Mouse (Mus musculus) cerebellum, postnatal 25 days (tissue): Measurements from ENCODE around the gene Klf9.
A peak's percentile ranks its signal among the peaks of the same experiment; 100 is the strongest.

Source experiments
- DNase-seq, 2 experiments: peaks; one replicate each; pipeline ENCODE4 v3.0.0; 2021; ENCODE audit warnings: mixed read lengths in 2 of 2

Klf9 gene

DNA sequence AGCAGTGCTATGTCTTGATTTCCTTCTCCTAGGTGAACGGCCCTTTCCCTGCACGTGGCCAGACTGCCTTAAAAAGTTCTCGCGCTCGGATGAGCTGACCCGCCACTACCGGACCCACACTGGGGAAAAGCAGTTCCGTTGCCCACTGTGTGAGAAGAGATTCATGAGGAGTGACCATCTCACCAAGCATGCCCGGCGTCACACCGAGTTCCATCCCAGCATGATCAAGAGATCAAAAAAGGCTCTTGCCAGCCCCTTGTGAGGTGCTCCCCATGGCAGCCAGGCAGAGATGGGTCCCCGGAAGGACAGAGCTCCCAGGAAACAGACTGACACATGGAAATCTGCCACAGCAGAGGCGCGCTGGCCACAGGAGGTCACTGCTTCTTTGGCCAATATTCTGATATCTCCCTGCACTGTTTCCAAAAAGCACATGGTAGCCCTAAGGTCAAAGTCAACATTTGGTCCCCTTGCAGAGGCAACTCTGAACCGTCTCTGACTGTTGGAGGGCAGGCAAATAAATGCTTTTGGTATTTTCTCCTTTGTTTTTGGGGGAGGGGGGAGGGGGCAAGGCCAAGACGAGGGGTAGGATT, 23.7 kb downstream of the Klf9 start:
- peak; percentile 36 to 46 for DNase-seq

DNA sequence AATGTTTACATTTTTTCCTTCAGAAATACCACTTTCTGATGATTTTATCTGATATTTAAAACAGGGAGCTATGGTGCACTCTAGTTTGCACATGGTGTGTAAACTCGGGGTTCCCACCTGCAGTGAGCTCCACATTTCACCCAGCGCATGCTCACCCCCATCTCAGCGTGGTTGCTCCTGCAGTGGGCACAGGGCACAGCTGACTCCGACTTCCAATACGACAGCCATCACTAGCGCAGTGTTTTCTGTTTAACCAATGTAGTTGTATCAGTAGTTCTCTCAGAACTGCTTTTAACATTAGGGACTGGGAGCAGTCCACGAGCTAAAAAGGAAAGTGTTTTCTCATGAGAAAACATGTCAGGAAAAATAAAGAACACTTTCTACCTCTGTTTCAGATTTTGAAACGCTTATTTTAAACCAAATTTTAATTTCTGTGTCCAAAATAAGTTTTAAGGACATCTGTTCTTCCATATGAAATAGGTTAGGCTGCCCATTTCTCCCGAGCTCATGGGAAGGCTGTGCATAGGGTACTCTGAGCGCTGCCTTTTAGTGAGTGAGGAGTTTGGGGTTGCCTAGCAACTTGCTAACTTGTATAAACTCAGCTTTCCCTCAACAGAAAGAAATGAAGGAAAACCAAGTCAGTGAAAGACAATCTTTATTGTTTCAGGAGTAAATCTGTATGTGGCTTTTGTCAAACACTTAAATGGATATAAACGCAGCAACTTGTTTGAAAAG, 25.7 kb downstream of the Klf9 start:
- DNase-seq = peak in 1 of 2 experiments; percentile 27

GRCm38 (mm10) chr19:23168899-23169658, 28.1 kb downstream of the Klf9 start:
- no peak for DNase-seq

- no peak for DNase-seq
Measured at GRCm38 (mm10) chr19:23169659-23170050, 28.6 kb downstream of the Klf9 start.

GRCm38 (mm10) chr19:23170476-23170875, 29.4 kb downstream of the Klf9 start:
- DNase-seq = peak; percentile 85 to 86

- DNase-seq = peak in 1 of 2 experiments; percentile 31
Measured at GRCm38 (mm10) chr19:23171136-23171535, 30.1 kb downstream of the Klf9 start.

GRCm38 (mm10) chr19:23175090-23175489, 34.1 kb downstream of the Klf9 start:
- no peak for DNase-seq

DNA sequence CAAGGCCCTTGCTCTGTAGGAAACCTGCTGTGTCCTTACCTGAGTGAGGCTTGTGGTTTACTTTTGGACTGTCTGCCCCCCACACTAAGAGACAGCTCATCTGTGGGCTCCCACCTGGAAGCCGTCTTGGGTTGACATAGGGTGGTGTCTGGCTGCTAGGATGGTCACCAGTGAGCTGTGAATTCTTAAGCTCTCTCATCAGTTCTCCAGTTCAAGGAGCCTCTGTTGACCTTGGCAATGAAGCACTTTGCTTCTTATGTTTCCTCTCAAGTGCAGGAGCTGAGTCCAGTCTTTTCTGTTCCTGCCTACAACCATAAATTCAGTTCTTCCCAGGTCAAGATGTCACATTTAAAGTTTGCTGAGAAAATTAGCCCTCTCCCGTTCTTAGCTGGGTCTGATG, 34.5 kb downstream of the Klf9 start:
- no peak for DNase-seq

DNA sequence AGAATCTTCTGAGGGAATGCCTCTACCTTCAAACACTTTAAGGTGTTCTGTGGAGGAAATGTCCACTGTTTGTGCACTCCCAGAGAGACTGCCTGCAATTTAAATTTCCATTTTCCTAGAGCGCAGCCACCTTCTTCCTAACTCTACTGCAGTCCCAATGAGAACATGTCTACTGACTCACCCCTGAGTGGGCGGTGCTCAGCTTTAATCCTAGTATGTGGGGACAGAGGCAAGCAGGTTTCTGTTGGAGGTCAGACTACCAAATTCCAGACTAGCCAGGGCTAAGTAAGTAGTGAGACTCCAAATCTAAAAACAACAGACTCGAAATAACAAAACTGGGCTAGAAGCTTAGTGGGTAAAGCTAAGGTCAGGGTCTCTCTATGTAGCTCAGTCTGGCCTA, 37.5 kb downstream of the Klf9 start:
- DNase-seq = no peak

- no peak for DNase-seq
Measured at GRCm38 (mm10) chr19:23183493-23183892, 42.5 kb downstream of the Klf9 start.

DNA sequence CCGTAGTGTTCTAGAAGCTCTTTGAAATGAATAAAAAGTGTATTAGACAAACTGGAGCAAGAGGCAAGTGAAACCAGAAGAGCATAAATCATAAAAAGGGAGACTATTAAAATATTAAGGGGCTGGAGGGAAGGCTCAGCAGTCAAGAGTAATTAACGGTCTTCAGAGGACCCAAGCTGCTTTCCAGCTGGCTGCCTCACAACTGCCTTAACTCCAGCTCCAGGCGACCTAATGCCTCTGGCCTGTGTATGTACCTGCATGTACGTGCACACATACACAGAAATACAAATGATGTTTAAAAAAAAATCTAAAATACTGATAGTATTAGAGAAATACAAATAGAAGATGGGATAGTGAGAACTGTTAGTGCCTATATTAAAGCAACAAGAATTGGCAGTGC, 43.0 kb downstream of the Klf9 start:
- no peak for DNase-seq

- no peak for DNase-seq
Measured at GRCm38 (mm10) chr19:23187732-23188131, 46.7 kb downstream of the Klf9 start.

DNA sequence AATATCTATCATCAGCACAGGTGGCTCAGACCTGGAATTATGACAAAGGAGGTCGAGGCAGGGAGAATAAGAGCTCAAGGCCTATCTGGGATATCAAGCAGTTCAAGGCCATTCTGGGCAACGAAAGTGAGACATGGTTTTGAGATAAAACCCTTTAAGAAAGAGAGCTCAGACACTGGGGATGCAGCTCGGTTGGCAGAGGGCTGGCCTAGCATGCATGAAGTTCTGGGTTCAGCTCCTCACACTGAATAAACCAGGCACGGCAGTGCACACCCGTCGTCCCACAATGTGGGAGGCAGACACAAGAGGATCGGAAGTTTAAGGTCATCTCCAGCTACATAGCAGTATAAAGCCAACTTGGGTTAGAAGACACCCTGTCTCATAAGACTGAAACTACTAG, 48.0 kb downstream of the Klf9 start:
- DNase-seq = no peak

GRCm38 (mm10) chr19:23189744-23190143, 48.7 kb downstream of the Klf9 start:
- DNase-seq = no peak

- DNase-seq = no peak
Measured at GRCm38 (mm10) chr19:23191486-23191885, 50.5 kb downstream of the Klf9 start.

DNA sequence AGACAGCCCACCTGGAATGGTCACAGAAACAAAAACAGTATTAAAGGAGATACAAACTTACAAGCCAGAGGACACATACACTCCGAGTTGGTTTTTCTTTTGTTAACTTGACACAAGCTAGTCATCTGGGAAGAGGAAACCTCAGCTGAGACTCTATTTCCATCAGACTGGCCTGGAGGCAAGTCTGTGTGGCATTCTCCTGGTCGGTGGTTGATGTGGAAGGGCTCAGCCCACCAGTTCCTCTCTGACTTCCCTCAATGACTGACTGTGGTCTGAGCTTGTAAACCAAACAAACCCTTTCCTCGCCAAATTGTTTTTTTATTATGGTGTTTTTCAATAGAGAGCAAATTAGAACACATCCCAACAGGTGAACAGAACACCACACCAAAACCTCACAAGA, 52.0 kb downstream of the Klf9 start:
- DNase-seq = no peak

DNA sequence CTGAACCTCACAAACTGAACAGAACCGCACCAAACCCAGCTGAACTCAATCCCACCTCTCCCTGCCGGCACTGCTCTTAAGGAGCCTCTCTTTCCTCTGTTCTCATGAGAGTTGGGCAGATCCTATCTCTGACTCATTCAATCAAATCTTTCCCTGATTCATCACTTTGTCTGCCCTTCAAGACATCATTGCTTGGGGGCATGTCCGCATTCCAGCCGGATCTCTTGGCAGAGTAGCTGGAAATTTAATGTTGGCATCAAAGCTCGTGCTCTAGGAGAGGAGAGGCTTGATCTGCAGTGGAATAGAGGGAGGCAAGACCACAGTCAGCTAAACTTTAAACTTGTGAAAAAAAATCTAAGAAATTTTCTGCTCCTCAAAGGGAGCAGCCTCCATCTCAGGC, 61.1 kb downstream of the Klf9 start:
- no peak for DNase-seq

GRCm38 (mm10) chr19:23203505-23204053, 62.6 kb downstream of the Klf9 start:
- DNase-seq = no peak

DNA sequence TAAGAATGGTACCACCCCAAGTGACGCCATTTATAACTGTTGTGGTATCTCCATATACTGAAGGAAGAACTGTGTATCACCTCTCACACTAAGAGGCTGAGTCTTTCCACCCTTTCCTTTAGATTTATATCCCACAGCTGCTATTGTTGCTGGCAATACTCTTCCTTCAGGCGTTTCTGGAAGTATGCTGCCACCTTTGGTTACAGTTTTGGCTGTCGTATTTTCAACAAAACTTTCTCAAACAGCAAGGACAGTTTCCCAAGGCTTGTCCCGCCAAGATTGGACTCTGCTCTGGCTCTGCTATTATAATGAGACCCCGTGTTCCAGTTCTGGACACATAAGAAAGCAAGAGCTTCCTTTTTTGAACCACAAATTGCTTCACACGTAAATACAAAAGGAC, 70.3 kb downstream of the Klf9 start:
- no peak for DNase-seq

- no peak for DNase-seq
Measured at GRCm38 (mm10) chr19:23214326-23214725, 73.3 kb downstream of the Klf9 start.
